In the genomic region with DNA sequence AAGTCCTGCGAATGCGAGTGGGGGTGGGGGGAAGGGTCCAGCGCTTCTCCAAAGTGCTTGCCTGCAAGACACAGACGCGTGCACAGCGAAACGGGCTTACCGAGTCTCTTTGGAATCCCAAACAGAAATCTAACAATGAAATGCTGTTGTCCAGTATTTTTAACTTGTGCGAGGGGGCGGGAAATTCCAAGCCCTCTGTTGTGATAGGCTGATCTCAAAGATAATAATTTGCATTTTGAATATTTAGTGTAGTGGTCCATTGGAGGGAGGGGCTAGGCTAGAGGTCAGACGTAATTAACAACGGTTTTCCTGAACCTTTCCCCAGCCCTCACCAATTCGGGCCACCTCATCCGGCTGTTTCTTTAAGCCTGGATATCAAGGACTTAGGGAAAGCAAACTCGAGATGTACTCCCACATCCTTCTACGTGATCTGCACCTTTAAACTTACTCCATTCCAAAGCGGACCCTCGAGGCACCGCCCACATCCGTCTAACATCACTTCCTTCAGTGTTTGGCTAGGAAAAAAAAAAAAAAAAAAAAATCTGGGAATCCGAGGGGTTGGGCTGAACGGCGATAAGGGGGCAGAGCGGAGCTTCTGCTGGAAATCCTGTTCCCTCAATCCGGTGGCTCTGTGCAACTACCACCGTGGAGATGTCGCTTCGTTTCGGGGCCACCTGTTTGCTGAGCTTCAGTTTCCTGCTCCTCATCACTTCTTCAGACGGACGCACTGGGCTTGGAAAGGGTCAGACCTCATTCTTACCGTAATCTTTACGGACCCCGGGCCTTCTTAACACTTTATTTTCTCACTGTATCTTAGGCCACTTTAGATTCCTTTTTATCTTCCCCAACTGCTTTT, we compare ENCODE assay signal across 8 mouse cellular contexts. TPM values are rescaled to one million over a fixed set of nuclear protein-coding genes. Genes with fewer than 3 reads are reported as not detected.
DNase-seq lines count a peak whose midpoint lies in the region; ATAC-seq lines count a peak whose summit lies in the region.

A gene (plus strand): TSS at position 487 of the 856 bp plus-strand sequence.

- peak; percentile 97 for DNase-seq in R1 (ENCODE audit: low read depth, low spot score)
- peak; percentile 85 to 86 for DNase-seq in cerebellum, postnatal 14 days
- peak; percentile 75 for DNase-seq in frontal cortex, postnatal 14 days (ENCODE audit: low spot score in 2 of 2)
- peak; percentile 56 to 57 for DNase-seq in layer of hippocampus, postnatal 25 days (ENCODE audit: extremely low spot score in 1 of 2, low spot score in 1 of 2)
- peak; percentile 90 for DNase-seq in lung, postnatal 25 days (ENCODE audit: low spot score)
- DNase-seq in retina, embryonic 14.5 days (ENCODE audit: low spot score): peak; percentile 92
- peak; percentile 81 for DNase-seq in thymus, postnatal 4 days

- peaks cover 52% of the 10 kb centered on the region for H3K4me1 ChIP-seq in hindbrain, embryonic 13.5 days (replicated peaks)

- H3K4me2 ChIP-seq in hindbrain, embryonic 13.5 days: peak within 1 kb of the TSS; percentile 88

- peak; percentile 84 for ATAC-seq in hindbrain, embryonic 13.5 days (ENCODE audit: low FRiP score)

- H3K9ac ChIP-seq in hindbrain, embryonic 13.5 days: peak within 1 kb of the TSS; percentile 99

- H3K9me3 ChIP-seq in hindbrain, embryonic 13.5 days: no peaks in the 10 kb centered on the region

- H3K27ac ChIP-seq in hindbrain, embryonic 13.5 days: peak within 1 kb of the TSS; percentile 100

- WGBS in hindbrain, embryonic 13.5 days: under 1% methylated on average over 34 of the region's 34 CpGs

- no peaks in the 10 kb centered on the region for H3K27me3 ChIP-seq in hindbrain, embryonic 13.5 days

- H3K36me3 ChIP-seq in hindbrain, embryonic 13.5 days: peaks cover 5% of the 10 kb centered on the region; the same call in 1 of the 2 replicates

- H3K4me3 ChIP-seq in hindbrain, embryonic 13.5 days: peak within 1 kb of the TSS; percentile 81

RNA-seq across cellular contexts. Expression of the gene that starts here (rescaled TPM):
- 75.1 and 79.5 TPM in 2 replicates for polyA plus RNA-seq in hindbrain, embryonic 13.5 days (2015; fragmentation: Nextera tagmentation; extraction: Ambion mirVana)
- total RNA-seq in layer of hippocampus, postnatal 25 days (2021): 10 to 100 TPM; 37.0 to 37.7 TPM

Comparison
In these comparisons a context has a peak if more than half of its experiments do, and no peak if none do; other contexts are left out.
1. Peak in every context shown above with its lines: DNase-seq, ATAC-seq, H3K4me3 ChIP-seq and H3K27ac ChIP-seq.